Mouse (Mus musculus) intestine, postnatal 0 days (tissue): Measurements from ENCODE around the gene Ctnna2. TPM values are rescaled to one million over a fixed set of nuclear protein-coding genes. Genes with fewer than 3 reads are reported as not detected.
A peak's percentile ranks its signal among the peaks of the same experiment; 100 is the strongest.

ENCODE experiments used
- ATAC-seq: fragments of 200-750 bp; cut with Nextera tagmentation; 2 replicates; pipeline ENCODE4 v1.8.0; 2017; ENCODE audit warnings: mild to moderate bottlenecking, moderate TSS enrichment, moderate library complexity
- H3K27ac ChIP-seq: fragments of 300-500 bp; sonication (generic); 2 replicates; pipeline ENCODE4 v1.5.1; 2014; ENCODE audit warnings: mild to moderate bottlenecking, low read depth, low read length, moderate library complexity
- H3K27me3 ChIP-seq: fragments of 300-500 bp; sonication (generic); replicated peaks from 2 replicates; pipeline ENCODE4 v1.6.1; 2014; ENCODE audit warnings: low read length, mixed read lengths; ENCODE audit not compliant: control insufficient read depth, insufficient read depth
- H3K36me3 ChIP-seq: fragments of 300-500 bp; sonication (generic); 2 replicates; pipeline ENCODE4 v1.6.1; 2014; ENCODE audit warnings: mild to moderate bottlenecking, moderate library complexity; ENCODE audit not compliant: control insufficient read depth, insufficient read depth
- H3K4me1 ChIP-seq: fragments of 300-500 bp; sonication (generic); replicated peaks from 2 replicates; pipeline ENCODE4 v1.6.1; 2014; ENCODE audit warnings: antibody characterized with exemption, low read length, mixed read lengths; ENCODE audit not compliant: control insufficient read depth, insufficient read depth
- H3K4me2 ChIP-seq: fragments of 300-500 bp; sonication (generic); replicated peaks from 2 replicates; pipeline ENCODE4 v1.6.1; 2014; ENCODE audit warnings: low read depth, mild to moderate bottlenecking, moderate library complexity
- H3K4me3 ChIP-seq: fragments of 300-500 bp; sonication (generic); 2 replicates; pipeline ENCODE4 v1.5.1; 2014; ENCODE audit warnings: low read depth, low read length
- H3K9ac ChIP-seq: fragments of 300-500 bp; sonication (generic); 2 replicates; pipeline ENCODE4 v1.6.1; 2014; ENCODE audit warnings: mild to moderate bottlenecking, low read depth, low read length
- H3K9me3 ChIP-seq: fragments of 300-500 bp; sonication (generic); 2 replicates; pipeline ENCODE4 v1.6.1; 2016; ENCODE audit warnings: mixed run types; ENCODE audit not compliant: control insufficient read depth
- CTCF ChIP-seq: sonication (generic); IDR thresholded peaks from 2 replicates; pipeline ENCODE4 v1.5.1; 2016; ENCODE audit warnings: low read depth, mild to moderate bottlenecking, control low read depth, antibody characterized with exemption, moderate library complexity
- WGBS: fragments of 180-500 bp; shearing (Covaris S2); extraction: QIAGEN DNeasy Blood & Tissue Kit; methylation state at CpG from one replicate; pipeline ENCODE4 v1.1.7; 2014; 5-methylcytosine and 5-hydroxymethylcytosine counted together
- polyA plus RNA-seq: library from polyadenylated mRNA; unstranded; fragments of >200 nt; fragmentation: Nextera tagmentation; extraction: Ambion mirVana; gene quantifications from 2 replicates; pipeline ENCODE4 v1.2.1, GENCODE M21; 2015

The Ctnna2 gene
- polyA plus RNA-seq, 1 experiment from 2014 or later: 2.3 TPM

GRCm38 (mm10) chr6:77580926-77581325 lies 398.6 kb downstream of the Ctnna2 start:
- no peaks in the 10 kb centered on the region for H3K27me3 ChIP-seq
- H3K4me2 ChIP-seq: no peak overlapping the region
- no peak for ATAC-seq
- no peak overlapping the region for H3K27ac ChIP-seq
- H3K4me3 ChIP-seq: no peak overlapping the region
- no peak for TF ChIP-seq CTCF
- H3K36me3 ChIP-seq: no peaks in the 10 kb centered on the region
- no peaks in the 10 kb centered on the region for H3K9me3 ChIP-seq
- H3K9ac ChIP-seq: no peak overlapping the region
- no peaks in the 10 kb centered on the region for H3K4me1 ChIP-seq

DNA sequence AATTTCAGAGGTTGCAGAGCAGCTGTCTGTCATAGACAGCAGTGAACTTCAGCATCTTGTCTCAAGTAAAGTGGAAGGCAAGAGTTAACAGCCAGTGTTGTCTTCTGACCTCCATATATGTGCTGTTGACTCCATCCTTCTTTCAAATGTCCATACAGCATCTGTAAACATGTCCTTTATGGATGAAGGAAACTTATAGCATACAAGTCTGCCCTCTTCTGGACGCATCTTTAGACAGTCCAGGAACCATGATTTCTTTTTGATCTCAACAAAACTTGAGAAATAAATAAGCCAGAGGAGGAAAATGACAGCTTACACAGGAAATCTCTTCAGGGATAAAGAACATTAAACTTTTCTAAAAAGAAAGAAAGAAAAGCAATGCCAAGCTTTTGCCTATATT lies 400.9 kb downstream of the Ctnna2 start:
- TF ChIP-seq CTCF: peak; percentile 50
- Histone ChIP-seq H3K9ac (no peak overlapping the region), H3K4me2 (no peak overlapping the region), H3K4me1 (no peaks in the 10 kb centered on the region), H3K4me3 (no peak overlapping the region), H3K9me3 (no peaks in the 10 kb centered on the region), H3K36me3 (no peaks in the 10 kb centered on the region), H3K27me3 (no peaks in the 10 kb centered on the region), H3K27ac (no peak overlapping the region)
- WGBS: 65% methylated on average over 1 of the region's 1 CpGs
- ATAC-seq: no peak

GRCm38 (mm10) chr6:77577585-77577984 lies 401.9 kb downstream of the Ctnna2 start:
- 49% methylated on average over 3 of the region's 3 CpGs for WGBS
- H3K4me1 ChIP-seq: no peaks in the 10 kb centered on the region
- H3K27ac ChIP-seq: no peak overlapping the region
- no peak overlapping the region for H3K9ac ChIP-seq
- no peaks in the 10 kb centered on the region for H3K36me3 ChIP-seq
- no peak overlapping the region for H3K4me2 ChIP-seq
- no peaks in the 10 kb centered on the region for H3K27me3 ChIP-seq
- H3K4me3 ChIP-seq: no peak overlapping the region
- H3K9me3 ChIP-seq: no peaks in the 10 kb centered on the region
- peak; percentile 41 for TF ChIP-seq CTCF
- no peak for ATAC-seq

GRCm38 (mm10) chr6:77572614-77573013 lies 406.9 kb downstream of the Ctnna2 start:
- ATAC-seq: no peak
- Histone ChIP-seq H3K27me3 (no peaks in the 10 kb centered on the region), H3K9ac (no peak overlapping the region), H3K27ac (no peak overlapping the region), H3K4me3 (no peak overlapping the region), H3K36me3 (no peaks in the 10 kb centered on the region), H3K9me3 (no peaks in the 10 kb centered on the region), H3K4me2 (no peak overlapping the region), H3K4me1 (no peaks in the 10 kb centered on the region)
- peak; percentile 56 for TF ChIP-seq CTCF
- 48% methylated on average over 3 of the region's 3 CpGs for WGBS

- H3K4me1 ChIP-seq: no peaks in the 10 kb centered on the region
- no peak for TF ChIP-seq CTCF
- WGBS: 90% methylated on average over 3 of the region's 3 CpGs
- H3K4me2 ChIP-seq: no peak overlapping the region
- H3K36me3 ChIP-seq: no peaks in the 10 kb centered on the region
- H3K27ac ChIP-seq: no peak overlapping the region
- H3K27me3 ChIP-seq: no peaks in the 10 kb centered on the region
- H3K9ac ChIP-seq: no peak overlapping the region
- ATAC-seq: no peak
- no peaks in the 10 kb centered on the region for H3K9me3 ChIP-seq
- no peak overlapping the region for H3K4me3 ChIP-seq
These were observed 409.6 kb downstream of the Ctnna2 start for GRCm38 (mm10) chr6:77569851-77570250.

DNA sequence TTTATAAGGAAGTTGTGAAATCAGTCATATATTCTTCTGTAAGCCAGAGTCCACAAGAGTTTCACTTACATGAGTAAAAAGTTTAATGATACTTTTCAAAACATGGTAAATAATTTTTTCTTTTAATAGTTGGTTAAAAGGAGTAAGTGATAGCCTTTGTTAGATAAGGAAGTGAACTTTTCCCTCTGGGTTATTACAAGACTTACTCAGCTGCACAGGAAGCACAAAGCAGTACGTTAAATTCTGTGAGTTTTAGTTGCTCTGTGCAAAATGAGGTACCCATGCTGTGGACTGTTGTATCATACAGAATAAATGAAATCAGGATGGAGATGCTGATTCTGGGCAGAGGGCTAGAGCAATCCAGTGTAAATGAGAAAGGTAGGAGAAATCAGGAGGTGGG lies 423.3 kb downstream of the Ctnna2 start:
- no peaks in the 10 kb centered on the region for H3K9me3 ChIP-seq
- no peak overlapping the region for H3K4me3 ChIP-seq
- ATAC-seq: no peak
- no peak overlapping the region for H3K4me2 ChIP-seq
- no peak overlapping the region for H3K27ac ChIP-seq
- 21% methylated on average over 1 of the region's 1 CpGs for WGBS
- TF ChIP-seq CTCF: no peak
- no peaks in the 10 kb centered on the region for H3K27me3 ChIP-seq
- no peak overlapping the region for H3K9ac ChIP-seq
- no peaks in the 10 kb centered on the region for H3K4me1 ChIP-seq
- no peaks in the 10 kb centered on the region for H3K36me3 ChIP-seq
